In the genomic region with DNA sequence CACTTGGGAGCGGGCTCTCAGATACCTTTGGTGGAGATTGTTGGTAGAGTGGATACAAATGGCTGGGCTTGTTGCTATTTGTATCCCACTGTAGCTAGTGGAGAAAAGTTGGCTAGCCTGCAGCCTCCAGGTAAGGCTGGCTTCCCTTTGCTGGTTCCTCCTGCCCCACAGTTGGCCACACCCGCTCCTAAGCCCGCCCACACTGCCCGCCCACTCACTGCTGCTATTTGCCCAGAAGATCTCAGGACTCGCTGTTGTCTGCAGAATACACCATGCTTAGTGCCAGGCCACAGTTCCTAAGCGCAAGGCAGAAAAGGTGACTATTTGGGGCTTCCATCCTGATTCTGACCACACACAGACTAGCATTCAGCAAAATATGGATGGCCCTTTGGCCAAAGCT, we compare ENCODE assay signal across 10 mouse cellular contexts. TPM values are rescaled to one million over a fixed set of nuclear protein-coding genes. Genes with fewer than 3 reads are reported as not detected.
A peak's percentile ranks its signal among the peaks of the same experiment; 100 is the strongest.
DNase-seq lines count a peak whose midpoint lies in the region; ATAC-seq and TF ChIP-seq lines count a peak whose summit lies in the region.
"Had no signal": no experiment of that assay in that cellular context is flagged by ENCODE, and none has a peak within 500 bp of the region (broad histone marks: within the 10 kb centered on the region; RNA-seq: fewer than 3 reads in every experiment).

No protein-coding gene starts in this region.

- H3K27me3 ChIP-seq in heart, embryonic 11.5 days (ENCODE audit: control insufficient read depth, insufficient read depth, low read length), result peaks cover 2% of the 10 kb centered on the region; the same call in 1 of the 2 replicates
- peaks cover 12% of the 10 kb centered on the region; the same call in 1 of the 2 replicates for H3K27me3 ChIP-seq in E14TG2a.4 (ENCODE audit: insufficient read depth, low read length)
- H3K27me3 ChIP-seq in kidney, embryonic 16.5 days (ENCODE audit: insufficient read depth, low read length), result no peaks in the 10 kb centered on the region
- no peaks in the 10 kb centered on the region for H3K27me3 ChIP-seq in midbrain, embryonic 15.5 days (replicated peaks)

- no peaks in the 10 kb centered on the region for H3K36me3 ChIP-seq in heart, embryonic 11.5 days (ENCODE audit: control insufficient read depth, insufficient read depth, low read length)
- H3K36me3 ChIP-seq in E14TG2a.4 (ENCODE audit: insufficient read depth, low read length), result peaks cover 5% of the 10 kb centered on the region; the same call in 1 of the 2 replicates
- no peaks in the 10 kb centered on the region for H3K36me3 ChIP-seq in kidney, embryonic 16.5 days (ENCODE audit: insufficient read depth, low read length)
- no peaks in the 10 kb centered on the region for H3K36me3 ChIP-seq in midbrain, embryonic 15.5 days (replicated peaks)

- peak; percentile 46 for DNase-seq in heart, postnatal 4 days
- DNase-seq in cerebellum, adult 9-10 months, result peak; percentile 70
- DNase-seq in lung, postnatal 36 days, result peak; percentile 82
- peak; percentile 41 to 49 for DNase-seq in thymus, postnatal 10 days (ENCODE audit: low spot score in 2 of 2)

- no peak overlapping the region for H3K9ac ChIP-seq in heart, embryonic 11.5 days (ENCODE audit: low read depth, low read length)
- H3K9ac ChIP-seq in kidney, embryonic 16.5 days (replicated peaks; ENCODE audit: low read length), result no peak overlapping the region
- no peak overlapping the region for H3K9ac ChIP-seq in midbrain, embryonic 15.5 days
- H3K9ac ChIP-seq: heart, embryonic 13.5 days had no signal

- H3K27ac ChIP-seq in heart, embryonic 11.5 days (ENCODE audit: low read depth, low read length), result no peak overlapping the region
- H3K27ac ChIP-seq in kidney, embryonic 16.5 days (ENCODE audit: low read length), result no peak overlapping the region
- no peak overlapping the region for H3K27ac ChIP-seq in midbrain, embryonic 15.5 days
- H3K27ac ChIP-seq: heart, embryonic 13.5 days had no signal

- H3K9me3 ChIP-seq in heart, embryonic 11.5 days (replicated peaks; ENCODE audit: control insufficient read depth, low read length), result no peaks in the 10 kb centered on the region
- H3K9me3 ChIP-seq in E14TG2a.4 (ENCODE audit: low read length), result no peaks in the 10 kb centered on the region
- no peaks in the 10 kb centered on the region for H3K9me3 ChIP-seq in kidney, embryonic 16.5 days (ENCODE audit: low read length)
- no peaks in the 10 kb centered on the region for H3K9me3 ChIP-seq in midbrain, embryonic 15.5 days
- H3K9me3 ChIP-seq: heart, embryonic 13.5 days had no signal

- H3K4me3 ChIP-seq in heart, embryonic 11.5 days (ENCODE audit: low read depth, low read length), result no peak overlapping the region
- peak overlapping the region; percentile 5; the same call in 1 of the 2 replicates for H3K4me3 ChIP-seq in E14TG2a.4 (replicated peaks; ENCODE audit: low read length)
- H3K4me3 ChIP-seq in kidney, embryonic 16.5 days (ENCODE audit: low read length), result no peak overlapping the region
- no peak overlapping the region for H3K4me3 ChIP-seq in midbrain, embryonic 15.5 days
- H3K4me3 ChIP-seq: heart, embryonic 13.5 days; myocyte had no signal

- H3K4me2 ChIP-seq in heart, embryonic 11.5 days, result no peak overlapping the region
- H3K4me2 ChIP-seq in kidney, embryonic 16.5 days (replicated peaks; ENCODE audit: low read depth, low read length), result no peak overlapping the region
- no peak overlapping the region for H3K4me2 ChIP-seq in midbrain, embryonic 15.5 days
- H3K4me2 ChIP-seq: heart, embryonic 13.5 days had no signal

- peaks cover 11% of the 10 kb centered on the region for H3K4me1 ChIP-seq in heart, embryonic 11.5 days (ENCODE audit: control insufficient read depth, insufficient read depth, low read length)
- peaks cover 67% of the 10 kb centered on the region for H3K4me1 ChIP-seq in E14TG2a.4 (replicated peaks; ENCODE audit: low read depth, low read length)
- peaks cover 47% of the 10 kb centered on the region for H3K4me1 ChIP-seq in kidney, embryonic 16.5 days (ENCODE audit: insufficient read depth, low read length)
- H3K4me1 ChIP-seq in midbrain, embryonic 15.5 days, result peaks cover 29% of the 10 kb centered on the region

- WGBS in heart, embryonic 11.5 days (ENCODE audit: insufficient replicate concordance), result 22% methylated on average over 6 of the region's 6 CpGs
- WGBS in kidney, embryonic 16.5 days, result 18% methylated on average over 6 of the region's 6 CpGs
- WGBS in midbrain, embryonic 15.5 days, result 28% methylated on average over 6 of the region's 6 CpGs

- no peak for ATAC-seq in heart, embryonic 11.5 days (replicated peaks; ENCODE audit: insufficient number of reproducible peaks, low FRiP score, low TSS enrichment)
- peak; percentile 46 for ATAC-seq in kidney, embryonic 16.5 days (ENCODE audit: low FRiP score, low TSS enrichment)
- ATAC-seq in midbrain, embryonic 15.5 days (replicated peaks), result no peak

- no peak for TF ChIP-seq CTCF in E14TG2a.4 (conservative IDR thresholded peaks at IDR 0.05; ENCODE audit: low read length)

RNA-seq across cellular contexts. Expression of a gene that starts 5.0 kb away (rescaled TPM):
- 100 to 1,000 TPM; 125 to 128 TPM for total RNA-seq in heart, postnatal 4 days (2021)
- 59.7 and 105 TPM in 2 replicates for polyA plus RNA-seq in heart, embryonic 11.5 days (2014; fragmentation: Nextera tagmentation; extraction: Ambion mirVana)
- 117 and 134 TPM in 2 replicates for polyA plus RNA-seq in kidney, embryonic 16.5 days (2015; fragmentation: Nextera tagmentation; extraction: Ambion mirVana)
- 137 and 140 TPM in 2 replicates for polyA plus RNA-seq in midbrain, embryonic 15.5 days (2015; fragmentation: Nextera tagmentation; extraction: Ambion mirVana)

RNA-seq across cellular contexts. Expression of a gene that starts 8.1 kb away (rescaled TPM):
- total RNA-seq in heart, postnatal 4 days (2021), result 1 to 10 TPM; 5.6 to 6.0 TPM
- 6.2 and 8.1 TPM in 2 replicates for polyA plus RNA-seq in heart, embryonic 11.5 days (2014; fragmentation: Nextera tagmentation; extraction: Ambion mirVana)
- 18.3 and 19.0 TPM in 2 replicates for polyA plus RNA-seq in kidney, embryonic 16.5 days (2015; fragmentation: Nextera tagmentation; extraction: Ambion mirVana)
- 17.2 and 18.8 TPM in 2 replicates for polyA plus RNA-seq in midbrain, embryonic 15.5 days (2015; fragmentation: Nextera tagmentation; extraction: Ambion mirVana)

RNA-seq across cellular contexts. Expression of a gene that starts 15.6 kb away (rescaled TPM):
- under 1 TPM; 0.55 to 0.72 TPM for total RNA-seq in heart, postnatal 4 days (2021)
- 0.20 TPM in 1 of 2 replicates, not detected in the other for polyA plus RNA-seq in heart, embryonic 11.5 days (2014; fragmentation: Nextera tagmentation; extraction: Ambion mirVana)
- polyA plus RNA-seq in kidney, embryonic 16.5 days (2015; fragmentation: Nextera tagmentation; extraction: Ambion mirVana), result 24.5 and 30.3 TPM in 2 replicates
- polyA plus RNA-seq in midbrain, embryonic 15.5 days (2015; fragmentation: Nextera tagmentation; extraction: Ambion mirVana), result 0.27 and 0.65 TPM in 2 replicates
- polyA plus RNA-seq: myocyte had no signal

RNA-seq across cellular contexts. Expression of a gene that starts 25.4 kb away (rescaled TPM):
- under 1 TPM; 0.26 to 0.68 TPM for total RNA-seq in heart, postnatal 4 days (2021)
- polyA plus RNA-seq in heart, embryonic 11.5 days (2014; fragmentation: Nextera tagmentation; extraction: Ambion mirVana), result 0.27 and 0.29 TPM in 2 replicates
- polyA plus RNA-seq in kidney, embryonic 16.5 days (2015; fragmentation: Nextera tagmentation; extraction: Ambion mirVana), result 7.2 and 8.6 TPM in 2 replicates
- polyA plus RNA-seq in midbrain, embryonic 15.5 days (2015; fragmentation: Nextera tagmentation; extraction: Ambion mirVana), result 0.79 and 1.2 TPM in 2 replicates
- polyA plus RNA-seq: myocyte had no signal

RNA-seq across cellular contexts. Expression of a gene that starts 35.3 kb away (rescaled TPM):
- total RNA-seq in heart, postnatal 4 days (2021), result not detected
- 0.34 and 1.2 TPM in 2 replicates for polyA plus RNA-seq in heart, embryonic 11.5 days (2014; fragmentation: Nextera tagmentation; extraction: Ambion mirVana)
- 0.52 and 0.82 TPM in 2 replicates for polyA plus RNA-seq in kidney, embryonic 16.5 days (2015; fragmentation: Nextera tagmentation; extraction: Ambion mirVana)
- not detected in 2 replicates for polyA plus RNA-seq in midbrain, embryonic 15.5 days (2015; fragmentation: Nextera tagmentation; extraction: Ambion mirVana)

Comparison
In these comparisons a context has a peak if more than half of its experiments do, and no peak if none do; other contexts are left out.
1. RNA of a gene that starts 15.6 kb away (polyA plus RNA-seq): 24.5 to 30.3 TPM in kidney, embryonic 16.5 days; 0.27 to 0.65 TPM in midbrain, embryonic 15.5 days and 0.20 TPM in heart, embryonic 11.5 days; every median in the first group is over 10 times any median in the second.
2. Peak in every context shown above with its lines, with median percentiles within 50 percentile points of each other: DNase-seq.